In the genomic region with DNA sequence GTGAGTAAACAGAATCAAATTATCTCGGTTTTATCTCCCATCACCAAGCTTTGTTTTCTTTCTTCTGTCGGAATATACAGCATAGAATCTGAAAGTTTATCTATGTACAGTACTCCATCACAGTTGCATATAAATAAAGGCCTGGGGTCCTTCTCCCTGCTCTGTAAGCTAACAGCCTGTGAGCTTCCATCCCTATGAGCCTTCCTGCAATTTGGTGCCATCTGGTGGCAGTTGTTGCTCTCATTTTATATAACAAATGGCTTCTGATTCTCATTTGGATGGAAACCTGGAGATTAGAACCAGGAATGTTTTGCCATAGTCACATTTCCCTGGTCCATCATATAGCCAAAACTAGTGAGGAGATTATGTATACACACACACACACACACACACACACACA, we compare ENCODE assay signal across 8 mouse cellular contexts.
DNase-seq lines count a peak whose midpoint lies in the region; ATAC-seq and TF ChIP-seq lines count a peak whose summit lies in the region.

No protein-coding gene starts in this region.

- H3K9ac ChIP-seq in liver, embryonic 12.5 days = no peak overlapping the region
- H3K9ac ChIP-seq in embryonic facial prominence, embryonic 14.5 days (ENCODE audit: low read depth, low read length) = no peak overlapping the region
- no peak overlapping the region for H3K9ac ChIP-seq in midbrain, postnatal 0 days (replicated peaks; ENCODE audit: low read length, poor library complexity, severe bottlenecking)

- no peaks in the 10 kb centered on the region for H3K4me1 ChIP-seq in liver, embryonic 12.5 days
- H3K4me1 ChIP-seq in embryonic facial prominence, embryonic 14.5 days (ENCODE audit: control insufficient read depth, insufficient read depth, low read length) = no peaks in the 10 kb centered on the region
- H3K4me1 ChIP-seq in midbrain, postnatal 0 days (ENCODE audit: insufficient read depth, low read length) = no peaks in the 10 kb centered on the region

- H3K27ac ChIP-seq in liver, embryonic 12.5 days = no peak overlapping the region
- no peak overlapping the region for H3K27ac ChIP-seq in embryonic facial prominence, embryonic 14.5 days (replicated peaks; ENCODE audit: low read depth, low read length)
- H3K27ac ChIP-seq in midbrain, postnatal 0 days (ENCODE audit: low read depth, low read length) = no peak overlapping the region

- H3K4me3 ChIP-seq in liver, embryonic 12.5 days = no peak overlapping the region
- H3K4me3 ChIP-seq in embryonic facial prominence, embryonic 14.5 days (ENCODE audit: low read depth, low read length) = no peak overlapping the region
- H3K4me3 ChIP-seq in midbrain, postnatal 0 days (ENCODE audit: low read depth, low read length) = no peak overlapping the region

- no peaks in the 10 kb centered on the region for H3K27me3 ChIP-seq in liver, embryonic 12.5 days (replicated peaks)
- H3K27me3 ChIP-seq in embryonic facial prominence, embryonic 14.5 days (replicated peaks; ENCODE audit: control insufficient read depth, insufficient read depth, low read length) = no peaks in the 10 kb centered on the region
- no peaks in the 10 kb centered on the region for H3K27me3 ChIP-seq in midbrain, postnatal 0 days (ENCODE audit: insufficient read depth, low read length)

- H3K9me3 ChIP-seq in liver, embryonic 12.5 days (replicated peaks) = no peaks in the 10 kb centered on the region
- no peaks in the 10 kb centered on the region for H3K9me3 ChIP-seq in embryonic facial prominence, embryonic 14.5 days (ENCODE audit: control insufficient read depth, low read length)
- no peaks in the 10 kb centered on the region for H3K9me3 ChIP-seq in midbrain, postnatal 0 days (ENCODE audit: low read length)

- ATAC-seq in liver, embryonic 12.5 days = no peak
- ATAC-seq in embryonic facial prominence, embryonic 14.5 days (ENCODE audit: low read depth) = no peak
- no peak for ATAC-seq in midbrain, postnatal 0 days (ENCODE audit: low FRiP score)
- no peak for ATAC-seq in megakaryocyte progenitor cell, adult 5-6 weeks (replicated peaks; ENCODE audit: poor library complexity)

- no peak overlapping the region for H3K4me2 ChIP-seq in liver, embryonic 12.5 days
- H3K4me2 ChIP-seq in embryonic facial prominence, embryonic 14.5 days (ENCODE audit: low read depth, low read length) = no peak overlapping the region
- no peak overlapping the region for H3K4me2 ChIP-seq in midbrain, postnatal 0 days (ENCODE audit: low read depth, low read length, poor library complexity, severe bottlenecking)

- no peaks in the 10 kb centered on the region for H3K36me3 ChIP-seq in liver, embryonic 12.5 days
- no peaks in the 10 kb centered on the region for H3K36me3 ChIP-seq in embryonic facial prominence, embryonic 14.5 days (ENCODE audit: control insufficient read depth, insufficient read depth, low read length)
- no peaks in the 10 kb centered on the region for H3K36me3 ChIP-seq in midbrain, postnatal 0 days (ENCODE audit: insufficient read depth, low read length)

- peak; percentile 79 for TF ChIP-seq CTCF in midbrain, postnatal 0 days (IDR thresholded peaks at IDR 0.05)

- DNase-seq in liver = peak; percentile 7
- peak; percentile 70 for DNase-seq in adipocyte (ENCODE audit: low spot score)
- DNase-seq in embryonic facial prominence, embryonic 14.5 days (ENCODE audit: low spot score) = peak; percentile 73
- peak; percentile 28 to 81 for DNase-seq in layer of hippocampus, adult 18-20 months (ENCODE audit: low spot score in 2 of 2)
- DNase-seq in midbrain, postnatal 0 days (ENCODE audit: low spot score) = peak; percentile 69
- no peak for DNase-seq in thymus, adult 18-20 months

- WGBS in liver, embryonic 12.5 days (ENCODE audit: insufficient replicate concordance) = 28% methylated on average over 2 of the region's 2 CpGs
- WGBS in embryonic facial prominence, embryonic 14.5 days = 36% methylated on average over 2 of the region's 2 CpGs
- 35% methylated on average over 2 of the region's 2 CpGs for WGBS in midbrain, postnatal 0 days

Comparison
In these comparisons a context has a peak if more than half of its experiments do, and no peak if none do; other contexts are left out.
1. DNase-seq: peak in liver (single experiment), adipocyte (single experiment), embryonic facial prominence, embryonic 14.5 days (single experiment), layer of hippocampus, adult 18-20 months (2 of 2) and midbrain, postnatal 0 days (single experiment); none in thymus, adult 18-20 months (0 of 2).